Mouse (Mus musculus) bone marrow macrophage, adult 2 months (primary cell): ENCODE data around the gene Csnk1g2.

Experiments
- CTCF ChIP-seq: IDR thresholded peaks from 2 replicates; pipeline ENCODE4 v1.5.1; 2012; ENCODE audit warnings: low read depth, mild to moderate bottlenecking, low read length, moderate library complexity
- POLR2A ChIP-seq: IDR thresholded peaks from 2 replicates; pipeline ENCODE4 v1.6.1; 2012; ENCODE audit warnings: mild to moderate bottlenecking, low read depth, low read length, borderline replicate concordance

DNA sequence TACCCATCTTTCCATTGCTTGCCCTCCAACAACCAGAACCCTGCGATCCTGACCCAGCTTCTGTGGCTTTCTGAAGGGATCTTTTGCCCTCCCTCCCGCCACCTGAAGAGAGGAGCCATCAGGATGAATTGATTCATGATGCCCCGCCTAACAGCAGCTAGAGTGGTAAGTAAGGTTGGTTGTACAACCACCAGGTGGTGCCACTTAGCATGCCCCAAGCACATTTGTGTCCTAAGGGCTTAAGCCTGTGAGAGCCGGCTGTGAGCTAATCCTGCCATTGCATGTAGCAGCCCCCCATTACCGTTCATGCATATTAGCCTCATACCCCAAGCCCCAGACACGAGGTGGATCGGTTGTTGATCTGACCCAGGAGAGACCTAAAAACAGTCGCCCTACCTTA lies 43.7 kb upstream of the Csnk1g2 start:
- TF ChIP-seq POLR2A: no peak
- TF ChIP-seq CTCF: no peak
